ENCODE assay signal across 16 mouse cellular contexts in genomic region chr15:99019436-99019835, GRCm38 (mm10). TPM values are rescaled to one million over a fixed set of nuclear protein-coding genes. Genes with fewer than 3 reads are reported as not detected.
DNase-seq lines count a peak whose midpoint lies in the region; ATAC-seq and TF ChIP-seq lines count a peak whose summit lies in the region.
"Had no signal": no experiment of that assay in that cellular context is flagged by ENCODE, and none has a peak within 500 bp of the region (broad histone marks: within the 10 kb centered on the region; RNA-seq: fewer than 3 reads in every experiment).

No protein-coding gene starts in this region.

- H3K27me3 ChIP-seq in heart, embryonic 14.5 days (ENCODE audit: control insufficient read depth, insufficient read depth, low read length): no peaks in the 10 kb centered on the region
- no peaks in the 10 kb centered on the region for H3K27me3 ChIP-seq in lung, embryonic 14.5 days (ENCODE audit: insufficient read depth, low read length)
- no peaks in the 10 kb centered on the region for H3K27me3 ChIP-seq in intestine, embryonic 14.5 days (replicated peaks; ENCODE audit: control insufficient read depth, insufficient read depth, low read length)
- H3K27me3 ChIP-seq in neural tube, embryonic 15.5 days (replicated peaks): no peaks in the 10 kb centered on the region

- peak overlapping the region; percentile 52; the same call in 1 of the 2 replicates for H3K9ac ChIP-seq in heart, embryonic 14.5 days (ENCODE audit: low read length)
- peak overlapping the region; percentile 2; the same call in 1 of the 2 replicates for H3K9ac ChIP-seq in lung, embryonic 14.5 days
- H3K9ac ChIP-seq in intestine, embryonic 14.5 days (ENCODE audit: low read length): no peak overlapping the region
- no peak overlapping the region for H3K9ac ChIP-seq in neural tube, embryonic 15.5 days (replicated peaks)
- H3K9ac ChIP-seq: forebrain, embryonic 15.5 days; liver, embryonic 14.5 days had no signal

- TF ChIP-seq CTCF in lung, embryonic 14.5 days (IDR thresholded peaks at IDR 0.05; ENCODE audit: low read depth): no peak

- no peaks in the 10 kb centered on the region for H3K36me3 ChIP-seq in heart, embryonic 14.5 days (ENCODE audit: control insufficient read depth, insufficient read depth, low read length)
- H3K36me3 ChIP-seq in lung, embryonic 14.5 days (ENCODE audit: insufficient read depth): no peaks in the 10 kb centered on the region
- no peaks in the 10 kb centered on the region for H3K36me3 ChIP-seq in intestine, embryonic 14.5 days (ENCODE audit: control insufficient read depth, insufficient read depth, low read length)
- H3K36me3 ChIP-seq in neural tube, embryonic 15.5 days: no peaks in the 10 kb centered on the region
- H3K36me3 ChIP-seq: forebrain, embryonic 15.5 days had no signal

- H3K4me3 ChIP-seq in heart, embryonic 14.5 days (ENCODE audit: control insufficient read depth in 1 of 2, insufficient read depth in 1 of 2, low read depth in 1 of 2, low read length in 2 of 2): no peak overlapping the region
- H3K4me3 ChIP-seq in lung, embryonic 14.5 days (ENCODE audit: low read depth, low read length): no peak overlapping the region
- no peak overlapping the region for H3K4me3 ChIP-seq in intestine, embryonic 14.5 days (ENCODE audit: low read depth, low read length)
- H3K4me3 ChIP-seq in neural tube, embryonic 15.5 days (replicated peaks): no peak overlapping the region
- H3K4me3 ChIP-seq: forebrain, embryonic 15.5 days; megakaryocyte, embryonic 14.5 days had no signal

- no peak overlapping the region for H3K27ac ChIP-seq in heart, embryonic 14.5 days (replicated peaks in 1 of 2; ENCODE audit: control insufficient read depth in 1 of 2, insufficient read depth in 1 of 2, low read depth in 2 of 2, low read length in 2 of 2)
- H3K27ac ChIP-seq in lung, embryonic 14.5 days (ENCODE audit: low read depth): no peak overlapping the region
- no peak overlapping the region for H3K27ac ChIP-seq in intestine, embryonic 14.5 days (ENCODE audit: low read depth)
- H3K27ac ChIP-seq in neural tube, embryonic 15.5 days (replicated peaks): no peak overlapping the region
- H3K27ac ChIP-seq: forebrain, embryonic 15.5 days; liver, embryonic 14.5 days had no signal

- ATAC-seq in heart, embryonic 14.5 days (ENCODE audit: insufficient number of reproducible peaks, insufficient read depth, low FRiP score, low read depth): no peak
- ATAC-seq in lung, embryonic 14.5 days (ENCODE audit: insufficient read depth): no peak
- no peak for ATAC-seq in intestine, embryonic 14.5 days (replicated peaks; ENCODE audit: low FRiP score, low TSS enrichment, low read depth)
- no peak for ATAC-seq in neural tube, embryonic 15.5 days (ENCODE audit: low FRiP score)
- ATAC-seq: activated CD4-positive, CD25-positive, alpha-beta regulatory T cell, adult 4 months; forebrain, embryonic 15.5 days had no signal

- peaks cover 3% of the 10 kb centered on the region; the same call in 1 of the 2 replicates for H3K9me3 ChIP-seq in heart, embryonic 14.5 days (ENCODE audit: control insufficient read depth, low read length)
- H3K9me3 ChIP-seq in lung, embryonic 14.5 days (ENCODE audit: low read depth, low read length): no peaks in the 10 kb centered on the region
- 0 out of 2 replicates have a peak, but pooled peaks cover 3% of the 10 kb centered on the region for H3K9me3 ChIP-seq in intestine, embryonic 14.5 days (ENCODE audit: control insufficient read depth, low read length)
- no peaks in the 10 kb centered on the region for H3K9me3 ChIP-seq in neural tube, embryonic 15.5 days (replicated peaks)
- H3K9me3 ChIP-seq: forebrain, embryonic 15.5 days had no signal

- peak overlapping the region; percentile 47 for H3K4me2 ChIP-seq in heart, embryonic 14.5 days (ENCODE audit: low read length)
- H3K4me2 ChIP-seq in lung, embryonic 14.5 days: peak overlapping the region; percentile 23; the same call in 1 of the 2 replicates
- H3K4me2 ChIP-seq in intestine, embryonic 14.5 days (ENCODE audit: low read length): peak overlapping the region; percentile 25
- H3K4me2 ChIP-seq in neural tube, embryonic 15.5 days: peak overlapping the region; percentile 9; the same call in 1 of the 2 replicates
- H3K4me2 ChIP-seq: forebrain, embryonic 15.5 days had no signal

- peaks cover 0 to 4% of the 10 kb centered on the region in 2 experiments; a peak in 3 of 4 replicates for H3K4me1 ChIP-seq in heart, embryonic 14.5 days (ENCODE audit: control insufficient read depth in 2 of 2, insufficient read depth in 2 of 2, low read length in 2 of 2)
- H3K4me1 ChIP-seq in lung, embryonic 14.5 days (ENCODE audit: insufficient read depth): no peaks in the 10 kb centered on the region
- H3K4me1 ChIP-seq in intestine, embryonic 14.5 days (replicated peaks; ENCODE audit: control insufficient read depth, insufficient read depth, low read length): peaks cover 7% of the 10 kb centered on the region; the same call in 1 of the 2 replicates
- peaks cover 21% of the 10 kb centered on the region for H3K4me1 ChIP-seq in neural tube, embryonic 15.5 days

- 49% methylated on average over 8 of the region's 8 CpGs for WGBS in heart, embryonic 14.5 days
- 44% methylated on average over 8 of the region's 8 CpGs for WGBS in lung, embryonic 14.5 days
- 48% methylated on average over 8 of the region's 8 CpGs for WGBS in intestine, embryonic 14.5 days
- 52% methylated on average over 8 of the region's 8 CpGs for WGBS in neural tube, embryonic 15.5 days

- DNase-seq in heart, adult 9 months (ENCODE audit: low spot score in 2 of 2): no peak
- DNase-seq in lung, embryonic 14.5 days: no peak
- no peak for DNase-seq in lung, postnatal 10 days
- DNase-seq in intestine, embryonic 14.5 days (ENCODE audit: low spot score): no peak
- DNase-seq in right cerebral cortex, adult 2 months (ENCODE audit: low spot score in 2 of 2): no peak
- no peak for DNase-seq in cerebellum, adult 11-12 months
- DNase-seq: adrenal gland, postnatal 36 days; kidney, adult 8-10 months; right cerebral cortex, postnatal 14 days; thymus, postnatal 25 days had no signal

RNA-seq across cellular contexts. Expression of gene Tuba1c, which starts 10.3 kb away (rescaled TPM):
- 143 and 146 TPM in 2 replicates for polyA plus RNA-seq in heart, embryonic 14.5 days (2014; fragmentation: Nextera tagmentation; extraction: Ambion mirVana)
- polyA plus RNA-seq in lung, embryonic 14.5 days (2014; fragmentation: Nextera tagmentation; extraction: Ambion mirVana): 224 and 232 TPM in 2 replicates
- polyA plus RNA-seq in intestine, embryonic 14.5 days (2014; fragmentation: Nextera tagmentation; extraction: Ambion mirVana): 269 and 276 TPM in 2 replicates
- polyA plus RNA-seq in neural tube, embryonic 15.5 days (2015; fragmentation: Nextera tagmentation; extraction: Ambion mirVana): 12.4 and 52.6 TPM in 2 replicates

RNA-seq across cellular contexts. Expression of gene Prph, which starts 35.5 kb away (rescaled TPM):
- polyA plus RNA-seq in heart, embryonic 14.5 days (2014; fragmentation: Nextera tagmentation; extraction: Ambion mirVana): 0.36 and 3.2 TPM in 2 replicates
- polyA plus RNA-seq in lung, embryonic 14.5 days (2014; fragmentation: Nextera tagmentation; extraction: Ambion mirVana): 0.91 and 1.8 TPM in 2 replicates
- polyA plus RNA-seq in intestine, embryonic 14.5 days (2014; fragmentation: Nextera tagmentation; extraction: Ambion mirVana): 54.4 and 56.3 TPM in 2 replicates
- polyA plus RNA-seq in neural tube, embryonic 15.5 days (2015; fragmentation: Nextera tagmentation; extraction: Ambion mirVana): 185 and 209 TPM in 2 replicates
- polyA plus RNA-seq: activated CD4-positive, CD25-positive, alpha-beta regulatory T cell, adult 4 months had no signal

RNA-seq across cellular contexts. Expression of gene Troap, which starts 54.9 kb away (rescaled TPM):
- polyA plus RNA-seq in heart, embryonic 14.5 days (2014; fragmentation: Nextera tagmentation; extraction: Ambion mirVana): 14.8 and 16.5 TPM in 2 replicates
- polyA plus RNA-seq in lung, embryonic 14.5 days (2014; fragmentation: Nextera tagmentation; extraction: Ambion mirVana): 33.4 and 35.1 TPM in 2 replicates
- 25.4 and 27.7 TPM in 2 replicates for polyA plus RNA-seq in intestine, embryonic 14.5 days (2014; fragmentation: Nextera tagmentation; extraction: Ambion mirVana)
- polyA plus RNA-seq in neural tube, embryonic 15.5 days (2015; fragmentation: Nextera tagmentation; extraction: Ambion mirVana): 4.6 and 10.3 TPM in 2 replicates

Comparison
In these comparisons a context has a peak if more than half of its experiments do, and no peak if none do; other contexts are left out.
1. H3K9ac ChIP-seq: peak in heart, embryonic 14.5 days (single experiment) and lung, embryonic 14.5 days (single experiment); none in intestine, embryonic 14.5 days (single experiment) and neural tube, embryonic 15.5 days (single experiment).
2. RNA of gene Prph, which starts 35.5 kb away (polyA plus RNA-seq): 185 to 209 TPM in neural tube, embryonic 15.5 days and 54.4 to 56.3 TPM in intestine, embryonic 14.5 days; 0.36 to 3.2 TPM in heart, embryonic 14.5 days and 0.91 to 1.8 TPM in lung, embryonic 14.5 days; every median in the first group is over 10 times any median in the second.
3. Peak in every context shown above with its lines, with median percentiles within 50 percentile points of each other: H3K4me2 ChIP-seq.